Mouse (Mus musculus) kidney, embryonic 15.5 days (tissue): ENCODE results near the gene Bola1. TPM values are rescaled to one million over a fixed set of nuclear protein-coding genes. Genes with fewer than 3 reads are reported as not detected.
"Not testable (repeated sequence)": the region's sequence is repeated elsewhere in the genome, so short reads cannot be mapped to it uniquely, and the experiment has no call there.

Experiments used
- ATAC-seq: fragments of 200-750 bp; cut with Nextera tagmentation; replicated peaks from 2 replicates; pipeline ENCODE4 v1.8.0; 2017; ENCODE audit warnings: moderate TSS enrichment; ENCODE audit not compliant: low FRiP score
- H3K27ac ChIP-seq: fragments of 300-500 bp; sonication (generic); 2 replicates; pipeline ENCODE4 v1.5.1; 2015; ENCODE audit warnings: mild to moderate bottlenecking, inconsistent platforms
- H3K27me3 ChIP-seq: fragments of 300-500 bp; sonication (generic); 2 replicates; pipeline ENCODE4 v1.6.1; 2015; ENCODE audit warnings: inconsistent platforms
- H3K36me3 ChIP-seq: fragments of 300-500 bp; sonication (generic); 2 replicates; pipeline ENCODE4 v1.6.1; 2015; ENCODE audit warnings: inconsistent platforms
- H3K4me1 ChIP-seq: fragments of 300-500 bp; sonication (generic); 2 replicates; pipeline ENCODE4 v1.6.1; 2015; ENCODE audit warnings: inconsistent platforms
- H3K4me2 ChIP-seq: fragments of 300-500 bp; sonication (generic); 2 replicates; pipeline ENCODE4 v1.6.1; 2015; ENCODE audit warnings: moderate library complexity, mild to moderate bottlenecking, inconsistent platforms
- H3K4me3 ChIP-seq: fragments of 300-500 bp; sonication (generic); replicated peaks from 2 replicates; pipeline ENCODE4 v1.5.1; 2015; ENCODE audit warnings: mild to moderate bottlenecking, inconsistent platforms
- H3K9ac ChIP-seq: fragments of 300-500 bp; sonication (generic); 2 replicates; pipeline ENCODE4 v1.6.1; 2015; ENCODE audit warnings: mild to moderate bottlenecking, inconsistent platforms
- H3K9me3 ChIP-seq: fragments of 300-500 bp; sonication (generic); replicated peaks from 2 replicates; pipeline ENCODE4 v1.6.1; 2016; ENCODE audit warnings: inconsistent platforms
- WGBS: fragments of 180-500 bp; shearing (Covaris S2); methylation state at CpG from one replicate; pipeline ENCODE4 v1.1.7; 2015; ENCODE audit warnings: mixed read lengths; 5-methylcytosine and 5-hydroxymethylcytosine counted together
- polyA plus RNA-seq: library from polyadenylated mRNA; unstranded; fragments of >200 nt; fragmentation: Nextera tagmentation; extraction: Ambion mirVana; gene quantifications from 2 replicates; pipeline ENCODE4 v1.2.1, GENCODE M21; 2015

Gene Bola1
- polyA plus RNA-seq, 1 experiment from 2014 or later, result 55.2 TPM

GRCm38 (mm10) chr3:96231758-96232120 lies 12.2 kb upstream of the Bola1 start:
- no peak overlapping the region for H3K4me3 ChIP-seq

GRCm38 (mm10) chr3:96230910-96231757 lies 11.6 kb upstream of the Bola1 start:
- ATAC-seq, result no peak
- Histone ChIP-seq H3K27ac (no peak overlapping the region), H3K36me3 (no peaks in the 10 kb centered on the region), H3K4me3 (no peak overlapping the region), H3K9me3 (no peaks in the 10 kb centered on the region), H3K4me1 (peaks cover 17% of the 10 kb centered on the region), H3K4me2 (no peak overlapping the region), H3K27me3 (no peaks in the 10 kb centered on the region), H3K9ac (no peak overlapping the region)
- WGBS, result 80% methylated on average over 4 of the region's 4 CpGs

More at GRCm38 (mm10) chr3:96231758-96232120, 12.2 kb upstream of the Bola1 start:
- H3K9ac ChIP-seq, result no peak overlapping the region
- no peak overlapping the region for H3K27ac ChIP-seq
- H3K4me2 ChIP-seq, result no peak overlapping the region
- no peaks in the 10 kb centered on the region for H3K27me3 ChIP-seq
- no peaks in the 10 kb centered on the region for H3K36me3 ChIP-seq
- H3K9me3 ChIP-seq, result no peaks in the 10 kb centered on the region
- ATAC-seq, result no peak
- peaks cover 19% of the 10 kb centered on the region for H3K4me1 ChIP-seq
- WGBS, result 77% methylated on average over 2 of the region's 2 CpGs

- H3K4me2 ChIP-seq, result no peak overlapping the region
- no peaks in the 10 kb centered on the region for H3K27me3 ChIP-seq
- H3K4me1 ChIP-seq, result peaks cover 21% of the 10 kb centered on the region
- no peaks in the 10 kb centered on the region for H3K9me3 ChIP-seq
- H3K9ac ChIP-seq, result no peak overlapping the region
- no peak overlapping the region for H3K4me3 ChIP-seq
- H3K27ac ChIP-seq, result no peak overlapping the region
- no peak for ATAC-seq
- H3K36me3 ChIP-seq, result no peaks in the 10 kb centered on the region
- 78% methylated on average over 2 of the region's 2 CpGs for WGBS
These were observed 10.9 kb upstream of the Bola1 start for GRCm38 (mm10) chr3:96230404-96230803.

GRCm38 (mm10) chr3:96228828-96229227 lies 9.3 kb upstream of the Bola1 start:
- Histone ChIP-seq H3K4me3 (no peak overlapping the region), H3K4me1 (peaks cover 32% of the 10 kb centered on the region), H3K27me3 (no peaks in the 10 kb centered on the region), H3K9me3 (no peaks in the 10 kb centered on the region), H3K9ac (no peak overlapping the region), H3K36me3 (no peaks in the 10 kb centered on the region), H3K4me2 (no peak overlapping the region), H3K27ac (no peak overlapping the region)
- 62% methylated on average over 2 of the region's 2 CpGs for WGBS
- no peak for ATAC-seq

- no peak overlapping the region for H3K4me3 ChIP-seq
- no peak for ATAC-seq
- H3K27ac ChIP-seq, result no peak overlapping the region
- no peaks in the 10 kb centered on the region for H3K9me3 ChIP-seq
- no peaks in the 10 kb centered on the region for H3K36me3 ChIP-seq
- no peak overlapping the region for H3K9ac ChIP-seq
- no peaks in the 10 kb centered on the region for H3K27me3 ChIP-seq
- peaks cover 48% of the 10 kb centered on the region for H3K4me1 ChIP-seq
- no peak overlapping the region for H3K4me2 ChIP-seq
- 61% methylated on average over 8 of the region's 8 CpGs for WGBS
These were observed 7.5 kb upstream of the Bola1 start for GRCm38 (mm10) chr3:96226695-96227648.

GRCm38 (mm10) chr3:96225421-96225820 lies 5.9 kb upstream of the Bola1 start:
- no peak overlapping the region for H3K4me3 ChIP-seq
- ATAC-seq, result no peak
- WGBS, result 18% methylated on average over 2 of the region's 2 CpGs
- peak overlapping the region; percentile 11; the same call in 1 of the 2 replicates for H3K4me2 ChIP-seq
- no peak overlapping the region for H3K9ac ChIP-seq
- no peaks in the 10 kb centered on the region for H3K36me3 ChIP-seq
- H3K4me1 ChIP-seq, result peaks cover 51% of the 10 kb centered on the region
- H3K27ac ChIP-seq, result peak overlapping the region; percentile 39
- no peaks in the 10 kb centered on the region for H3K9me3 ChIP-seq
- no peaks in the 10 kb centered on the region for H3K27me3 ChIP-seq

GRCm38 (mm10) chr3:96222774-96223173 lies 3.3 kb upstream of the Bola1 start:
- Histone ChIP-seq H3K4me3 (no peak overlapping the region; the same call in 1 of the 2 replicates), H3K9me3 (no peaks in the 10 kb centered on the region), H3K36me3 (no peaks in the 10 kb centered on the region), H3K27me3 (no peaks in the 10 kb centered on the region), H3K27ac (0 out of 2 replicates have a peak overlapping the region, but pooled peaks have one; percentile 4), H3K9ac (0 out of 2 replicates have a peak overlapping the region, but pooled peaks have one; percentile 10), H3K4me1 (peaks cover 60% of the 10 kb centered on the region), H3K4me2 (peak overlapping the region; percentile 86)
- WGBS, result 94% methylated on average over 4 of the region's 4 CpGs
- no peak for ATAC-seq

- peaks cover 51% of the 10 kb centered on the region for H3K4me1 ChIP-seq
- H3K27me3 ChIP-seq, result no peaks in the 10 kb centered on the region
- peak overlapping the region; percentile 64 for H3K9ac ChIP-seq
- no peaks in the 10 kb centered on the region for H3K9me3 ChIP-seq
- peak overlapping the region; percentile 100 for H3K27ac ChIP-seq
- ATAC-seq, result no peak
- H3K4me2 ChIP-seq, result peak overlapping the region; percentile 86
- whole genome bisulfite sequencing, result 21% methylated on average over 9 of the region's 9 CpGs
- no peaks in the 10 kb centered on the region for H3K36me3 ChIP-seq
- H3K4me3 ChIP-seq, result peak overlapping the region; percentile 68
These were observed 2.1 kb upstream of the Bola1 start for GRCm38 (mm10) chr3:96221640-96222038.

- peak; percentile 94 for ATAC-seq
- Histone ChIP-seq H3K27me3 (no peaks in the 10 kb centered on the region), H3K9me3 (no peaks in the 10 kb centered on the region), H3K4me1 (peaks cover 46% of the 10 kb centered on the region), H3K4me2 (peak within 1 kb of the TSS; percentile 86), H3K4me3 (peak within 1 kb of the TSS; percentile 68), H3K27ac (peak within 1 kb of the TSS; percentile 100), H3K36me3 (no peaks in the 10 kb centered on the region), H3K9ac (peak within 1 kb of the TSS; percentile 92)
- under 1% methylated on average over 43 of the region's 43 CpGs for WGBS
These were observed 1.5 kb upstream of the Bola1 start, which contains the start of the genes Hist2h2ac and Hist2h2be for GRCm38 (mm10) chr3:96220765-96221639. TSS of gene Hist2h2ac (minus strand) at chr3:96220880. TSS of gene Hist2h2be (plus strand) at chr3:96221119.

- peak overlapping the region; percentile 68 for H3K4me3 ChIP-seq
- peaks cover 41% of the 10 kb centered on the region for H3K4me1 ChIP-seq
- peak overlapping the region; percentile 92 for H3K9ac ChIP-seq
- not testable (repeated sequence) for H3K27me3 ChIP-seq, H3K36me3 ChIP-seq, H3K9me3 ChIP-seq
- WGBS, result under 1% methylated on average over 47 of the region's 47 CpGs
- peak overlapping the region; percentile 100 for H3K27ac ChIP-seq
- H3K4me2 ChIP-seq, result peak overlapping the region; percentile 86
- ATAC-seq, result peak; percentile 2; the same call in 1 of the 2 replicates
These were observed 739 bp upstream of the Bola1 start for GRCm38 (mm10) chr3:96220131-96220764.
